Mouse (Mus musculus) stomach, embryonic 16.5 days (tissue): ENCODE measurements at regions not wholly inside any gene's neighbourhood (a gene's known extent, or its start where the extent isn't known, plus 50 kb on each side); places are given as distances from the start of the nearest gene placed in this dataset.

Experiments used
- ATAC-seq: fragments of 200-750 bp; cut with Nextera tagmentation; 2 replicates; pipeline ENCODE4 v1.8.0; 2017; ENCODE audit warnings: moderate number of reproducible peaks, moderate TSS enrichment; ENCODE audit not compliant: insufficient read depth, low FRiP score
- H3K27ac ChIP-seq: fragments of 300-500 bp; sonication (generic); 2 replicates; pipeline ENCODE4 v1.5.1; 2014; ENCODE audit warnings: low read length
- H3K27me3 ChIP-seq: fragments of 300-500 bp; sonication (generic); 2 replicates; pipeline ENCODE4 v1.6.1; 2014; ENCODE audit warnings: low read length, control low read depth, mixed read lengths; ENCODE audit not compliant: control insufficient read depth, insufficient read depth
- H3K36me3 ChIP-seq: fragments of 300-500 bp; sonication (generic); 2 replicates; pipeline ENCODE4 v1.6.1; 2014; ENCODE audit warnings: low read length; ENCODE audit not compliant: control insufficient read depth, insufficient read depth
- H3K4me1 ChIP-seq: fragments of 300-500 bp; sonication (generic); 2 replicates; pipeline ENCODE4 v1.6.1; 2014; ENCODE audit warnings: low read length, control low read depth, mixed read lengths; ENCODE audit not compliant: control insufficient read depth, insufficient read depth
- H3K4me2 ChIP-seq: fragments of 300-500 bp; sonication (generic); 2 replicates; pipeline ENCODE4 v1.6.1; 2014; ENCODE audit warnings: low read depth, low read length, mixed read lengths
- H3K4me3 ChIP-seq: fragments of 300-500 bp; sonication (generic); replicated peaks from 2 replicates; pipeline ENCODE4 v1.5.1; 2014; ENCODE audit warnings: mild to moderate bottlenecking, low read length
- H3K9ac ChIP-seq: fragments of 300-500 bp; sonication (generic); 2 replicates; pipeline ENCODE4 v1.6.1; 2014; ENCODE audit warnings: low read length
- H3K9me3 ChIP-seq: fragments of 300-500 bp; sonication (generic); replicated peaks from 2 replicates; pipeline ENCODE4 v1.6.1; 2016; ENCODE audit warnings: low read length, control low read depth; ENCODE audit not compliant: control insufficient read depth
- WGBS: fragments of 180-500 bp; shearing (Covaris S2); extraction: QIAGEN DNeasy Blood & Tissue Kit; methylation state at CpG from one replicate; pipeline ENCODE4 v1.1.7; 2014; 5-methylcytosine and 5-hydroxymethylcytosine counted together

DNA sequence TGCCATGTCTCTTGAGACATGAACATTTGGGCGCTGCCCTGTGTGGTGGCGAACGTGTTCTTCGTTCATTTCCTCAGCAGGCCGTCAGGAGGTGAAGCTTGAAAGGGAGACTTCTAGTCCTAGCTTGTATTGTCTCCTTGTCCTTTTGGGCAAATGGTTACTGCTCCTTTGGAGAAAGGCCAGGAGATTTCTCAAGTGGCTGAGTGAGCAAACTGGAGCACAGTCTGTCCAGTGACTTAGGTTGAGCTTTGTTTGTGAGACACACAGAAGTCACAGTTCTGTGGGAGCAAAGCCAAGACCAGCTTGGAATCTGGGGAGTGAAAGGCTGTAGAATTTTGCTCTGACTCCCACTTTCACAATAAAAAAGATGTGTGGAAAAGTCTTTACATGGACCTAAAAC lies 203.3 kb upstream of the Nampt start:
- H3K4me2 ChIP-seq = no peak overlapping the region
- no peak overlapping the region for H3K27ac ChIP-seq
- WGBS = 82% methylated on average over 5 of the region's 5 CpGs
- H3K9ac ChIP-seq = no peak overlapping the region
- no peaks in the 10 kb centered on the region for H3K4me1 ChIP-seq
- no peaks in the 10 kb centered on the region for H3K36me3 ChIP-seq
- no peaks in the 10 kb centered on the region; the same call in 1 of the 2 replicates for H3K9me3 ChIP-seq
- no peaks in the 10 kb centered on the region for H3K27me3 ChIP-seq
- no peak overlapping the region for H3K4me3 ChIP-seq
- no peak for ATAC-seq

DNA sequence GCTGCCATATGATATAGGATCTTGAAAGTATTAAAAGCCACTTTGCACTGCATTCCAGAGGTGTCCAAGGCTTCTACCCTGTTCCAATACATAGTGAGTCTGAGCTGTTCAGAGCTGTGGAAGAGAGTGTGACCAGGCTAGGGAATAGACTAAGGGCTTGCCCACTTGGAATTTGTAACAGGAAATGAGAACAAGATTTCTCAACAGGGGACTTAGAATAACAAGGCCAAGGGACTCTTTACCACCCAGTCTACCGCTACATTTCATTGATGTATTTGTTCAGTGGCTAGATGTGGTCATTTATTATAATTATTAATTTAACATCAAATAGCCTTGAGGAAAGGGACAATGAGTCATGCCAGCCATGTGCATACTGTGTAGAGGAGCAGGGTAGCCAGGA lies 202.3 kb upstream of the Nampt start:
- H3K36me3 ChIP-seq = no peaks in the 10 kb centered on the region
- no peak overlapping the region for H3K27ac ChIP-seq
- no peaks in the 10 kb centered on the region for H3K4me1 ChIP-seq
- no peak overlapping the region for H3K9ac ChIP-seq
- ATAC-seq = no peak
- H3K4me3 ChIP-seq = no peak overlapping the region
- no peaks in the 10 kb centered on the region for H3K27me3 ChIP-seq
- WGBS = 63% methylated on average over 1 of the region's 1 CpGs
- H3K4me2 ChIP-seq = no peak overlapping the region
- no peaks in the 10 kb centered on the region; the same call in 1 of the 2 replicates for H3K9me3 ChIP-seq

DNA sequence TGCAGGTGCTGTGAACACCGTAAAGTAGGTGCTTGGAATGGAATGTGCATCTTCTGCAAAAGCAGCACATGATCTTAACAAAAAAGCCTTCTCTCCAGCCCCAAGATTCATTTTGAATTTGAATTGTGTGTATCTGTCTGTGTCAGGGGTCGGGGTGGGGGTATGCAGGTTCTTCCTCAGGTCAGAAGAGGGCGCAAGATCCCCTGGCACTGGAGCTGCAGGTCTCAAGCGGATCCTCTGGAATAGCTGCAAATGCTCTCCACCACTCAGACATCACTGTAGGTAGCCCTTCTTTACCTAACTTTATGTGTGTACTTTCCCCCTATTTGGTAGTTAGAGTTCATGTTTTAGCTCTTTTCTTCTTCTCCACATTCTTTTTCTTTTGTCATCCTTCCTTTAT lies 199.5 kb upstream of the Nampt start:
- 57% methylated on average over 4 of the region's 4 CpGs for WGBS
- Histone ChIP-seq H3K4me3 (no peak overlapping the region), H3K27ac (no peak overlapping the region), H3K9ac (no peak overlapping the region), H3K9me3 (no peaks in the 10 kb centered on the region; the same call in 1 of the 2 replicates), H3K36me3 (no peaks in the 10 kb centered on the region), H3K4me1 (no peaks in the 10 kb centered on the region), H3K27me3 (no peaks in the 10 kb centered on the region), H3K4me2 (no peak overlapping the region)
- ATAC-seq = no peak

DNA sequence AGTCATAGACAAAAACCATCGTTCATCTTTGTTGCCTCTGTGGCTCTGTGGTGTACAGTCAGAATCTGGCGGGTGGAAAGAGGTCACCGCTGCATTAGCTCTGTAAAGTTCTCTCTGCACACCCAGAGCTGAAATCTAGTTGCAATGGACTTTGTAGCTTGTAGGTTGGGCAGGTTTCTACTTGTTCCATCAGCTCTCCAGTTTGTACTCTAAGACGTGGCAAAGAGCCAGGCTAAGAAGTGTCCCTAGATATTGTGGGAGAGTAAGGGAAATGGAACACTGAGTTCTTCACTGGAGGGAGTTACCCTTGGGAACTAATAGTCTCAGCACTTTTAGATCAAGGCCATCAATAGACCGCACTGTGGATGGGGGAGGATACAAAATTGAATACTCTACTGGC lies 197.6 kb upstream of the Nampt start:
- Histone ChIP-seq H3K9ac (no peak overlapping the region), H3K4me3 (no peak overlapping the region), H3K9me3 (no peaks in the 10 kb centered on the region; the same call in 1 of the 2 replicates), H3K4me2 (no peak overlapping the region), H3K4me1 (no peaks in the 10 kb centered on the region), H3K27me3 (no peaks in the 10 kb centered on the region), H3K36me3 (no peaks in the 10 kb centered on the region), H3K27ac (no peak overlapping the region)
- no peak; the same call in 1 of the 2 replicates for ATAC-seq
- 83% methylated on average over 5 of the region's 5 CpGs for WGBS

DNA sequence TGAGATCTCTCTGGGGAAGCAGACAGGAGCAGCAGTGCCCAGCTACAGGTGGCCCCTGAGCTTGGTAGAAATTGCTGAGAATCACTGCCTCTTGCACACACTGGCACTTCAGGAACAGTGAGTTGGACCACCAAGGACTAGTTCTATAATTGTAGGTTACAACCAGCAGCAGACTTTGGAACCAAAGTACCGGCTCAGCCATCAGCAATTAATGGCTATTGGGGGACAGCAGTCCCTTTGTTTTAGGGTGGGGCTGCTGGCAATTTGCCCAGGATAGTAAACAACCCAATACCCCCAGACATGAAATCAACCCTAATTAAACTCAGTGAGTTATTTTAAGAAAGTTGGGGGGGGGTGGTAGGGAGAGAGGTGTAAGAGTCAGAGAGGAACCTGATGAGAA lies 190.8 kb upstream of the Nampt start:
- Histone ChIP-seq H3K9me3 (no peaks in the 10 kb centered on the region), H3K27me3 (no peaks in the 10 kb centered on the region), H3K4me3 (no peak overlapping the region), H3K9ac (no peak overlapping the region), H3K4me2 (no peak overlapping the region), H3K27ac (no peak overlapping the region), H3K4me1 (no peaks in the 10 kb centered on the region), H3K36me3 (no peaks in the 10 kb centered on the region)
- no peak for ATAC-seq
- WGBS = 48% methylated on average over 1 of the region's 1 CpGs

DNA sequence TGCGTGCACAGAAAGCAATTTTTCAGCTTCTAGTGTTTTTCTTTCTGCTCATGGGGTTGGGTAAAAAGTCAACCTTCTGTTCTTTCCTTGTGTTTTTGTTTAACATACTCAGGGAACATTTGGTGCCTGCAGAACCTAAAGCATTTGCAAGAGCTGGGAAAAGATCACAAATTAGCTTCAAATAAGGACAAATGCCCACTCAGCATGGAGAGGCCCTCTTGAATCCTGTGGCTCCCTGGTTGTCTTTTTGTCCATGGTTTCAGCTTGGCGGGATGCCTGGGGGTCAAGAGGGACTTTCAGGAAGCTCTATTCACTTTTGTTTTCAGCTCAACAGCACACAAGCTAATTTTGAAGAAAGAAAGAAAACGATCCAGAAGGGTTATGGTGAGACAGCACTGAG lies 186.4 kb upstream of the Nampt start:
- Histone ChIP-seq H3K36me3 (no peaks in the 10 kb centered on the region), H3K4me2 (no peak overlapping the region), H3K9ac (no peak overlapping the region), H3K4me3 (no peak overlapping the region), H3K27me3 (no peaks in the 10 kb centered on the region), H3K9me3 (no peaks in the 10 kb centered on the region), H3K4me1 (no peaks in the 10 kb centered on the region), H3K27ac (no peak overlapping the region)
- WGBS = 58% methylated on average over 3 of the region's 3 CpGs
- ATAC-seq = no peak

DNA sequence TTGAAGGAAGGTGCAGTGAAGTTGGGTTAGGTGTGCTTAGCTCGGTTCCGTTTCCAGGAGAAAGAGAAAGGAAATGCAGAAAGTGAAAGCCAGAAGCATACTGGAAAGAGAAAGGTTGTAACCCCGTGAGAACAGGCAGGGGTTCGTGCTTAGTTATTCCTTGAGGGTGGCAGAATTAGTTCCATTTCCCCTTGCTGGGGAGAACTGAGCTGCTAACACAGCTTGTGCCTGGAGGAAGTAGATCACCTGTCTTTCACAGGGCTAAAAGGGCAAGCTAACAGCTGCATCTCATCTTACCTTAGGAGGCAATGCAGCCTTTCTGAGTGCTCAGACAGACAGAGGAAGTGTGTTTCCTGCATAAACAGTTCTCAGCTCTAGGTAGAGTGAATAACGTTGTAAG lies 184.3 kb upstream of the Nampt start:
- Histone ChIP-seq H3K9ac (no peak overlapping the region), H3K4me1 (no peaks in the 10 kb centered on the region), H3K27me3 (no peaks in the 10 kb centered on the region), H3K9me3 (no peaks in the 10 kb centered on the region), H3K4me3 (no peak overlapping the region), H3K36me3 (no peaks in the 10 kb centered on the region), H3K4me2 (no peak overlapping the region), H3K27ac (no peak overlapping the region)
- ATAC-seq = no peak
- WGBS = 31% methylated on average over 5 of the region's 5 CpGs

DNA sequence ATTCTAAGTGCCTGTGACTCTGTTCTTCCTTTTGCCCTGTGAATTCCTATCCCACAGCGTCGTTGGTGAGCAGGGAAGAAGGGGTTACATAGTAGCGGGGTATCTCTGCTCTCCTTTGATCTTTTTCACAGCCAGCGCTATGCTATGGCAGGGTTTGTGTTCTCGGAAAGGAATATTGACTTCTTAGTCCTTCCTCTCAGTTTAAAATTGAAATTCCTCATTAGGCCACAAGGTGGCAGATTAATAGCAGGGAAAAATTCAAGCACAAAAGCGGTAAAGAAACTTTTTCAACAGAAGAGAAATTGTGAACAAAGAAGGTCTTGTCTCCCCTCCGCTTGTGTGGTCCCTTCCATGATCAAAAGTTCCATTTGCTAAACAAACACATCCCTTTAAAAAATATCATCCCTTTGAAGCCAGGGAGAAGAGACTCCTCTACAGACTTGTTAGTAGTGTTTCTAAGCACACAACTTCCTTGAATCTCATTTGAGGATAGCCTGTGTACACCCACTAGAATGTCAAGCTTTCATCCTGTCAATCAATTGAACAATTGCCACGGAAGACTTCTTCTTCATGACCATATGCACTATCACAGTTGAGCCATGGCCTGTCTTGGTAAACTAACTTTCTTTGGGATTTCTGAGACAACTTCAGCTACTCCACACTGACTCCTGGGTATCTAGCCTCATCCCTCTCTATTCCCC lies 181.8 kb upstream of the Nampt start:
- Histone ChIP-seq H3K4me1 (no peaks in the 10 kb centered on the region), H3K27ac (no peak overlapping the region), H3K9me3 (no peaks in the 10 kb centered on the region), H3K9ac (peak overlapping the region; percentile 31; the same call in 1 of the 2 replicates), H3K27me3 (no peaks in the 10 kb centered on the region), H3K4me3 (no peak overlapping the region), H3K36me3 (no peaks in the 10 kb centered on the region), H3K4me2 (0 out of 2 replicates have a peak overlapping the region, but pooled peaks have one; percentile 22)
- 3% methylated on average over 8 of the region's 8 CpGs for WGBS
- no peak for ATAC-seq

DNA sequence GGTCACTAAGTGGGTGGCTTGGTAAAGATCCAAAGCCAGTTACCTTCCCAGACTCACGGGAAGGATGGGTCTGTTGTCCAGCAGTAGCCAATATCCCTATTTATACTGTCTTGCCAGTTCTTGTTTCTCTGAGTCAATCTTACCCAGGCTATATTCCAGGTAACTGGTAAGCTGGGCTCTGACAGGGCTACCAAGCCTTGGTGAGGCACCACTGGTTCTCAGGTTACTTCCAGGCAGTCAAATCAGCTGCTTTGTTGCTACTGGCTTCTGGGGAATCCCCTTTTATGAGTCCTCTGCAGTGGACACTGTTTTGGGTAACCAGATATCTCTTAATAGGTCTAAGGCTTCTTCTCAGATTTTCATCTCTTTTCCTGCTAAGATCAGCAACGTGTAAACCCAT lies 178.8 kb upstream of the Nampt start:
- 54% methylated on average over 2 of the region's 2 CpGs for WGBS
- no peak for ATAC-seq
- Histone ChIP-seq H3K4me1 (no peaks in the 10 kb centered on the region), H3K4me2 (no peak overlapping the region), H3K9ac (no peak overlapping the region), H3K27me3 (no peaks in the 10 kb centered on the region), H3K36me3 (no peaks in the 10 kb centered on the region), H3K27ac (no peak overlapping the region), H3K4me3 (no peak overlapping the region), H3K9me3 (no peaks in the 10 kb centered on the region)
